Mouse (Mus musculus): ENCODE measurements around the gene Rnf150.

Rnf150 gene

DNA sequence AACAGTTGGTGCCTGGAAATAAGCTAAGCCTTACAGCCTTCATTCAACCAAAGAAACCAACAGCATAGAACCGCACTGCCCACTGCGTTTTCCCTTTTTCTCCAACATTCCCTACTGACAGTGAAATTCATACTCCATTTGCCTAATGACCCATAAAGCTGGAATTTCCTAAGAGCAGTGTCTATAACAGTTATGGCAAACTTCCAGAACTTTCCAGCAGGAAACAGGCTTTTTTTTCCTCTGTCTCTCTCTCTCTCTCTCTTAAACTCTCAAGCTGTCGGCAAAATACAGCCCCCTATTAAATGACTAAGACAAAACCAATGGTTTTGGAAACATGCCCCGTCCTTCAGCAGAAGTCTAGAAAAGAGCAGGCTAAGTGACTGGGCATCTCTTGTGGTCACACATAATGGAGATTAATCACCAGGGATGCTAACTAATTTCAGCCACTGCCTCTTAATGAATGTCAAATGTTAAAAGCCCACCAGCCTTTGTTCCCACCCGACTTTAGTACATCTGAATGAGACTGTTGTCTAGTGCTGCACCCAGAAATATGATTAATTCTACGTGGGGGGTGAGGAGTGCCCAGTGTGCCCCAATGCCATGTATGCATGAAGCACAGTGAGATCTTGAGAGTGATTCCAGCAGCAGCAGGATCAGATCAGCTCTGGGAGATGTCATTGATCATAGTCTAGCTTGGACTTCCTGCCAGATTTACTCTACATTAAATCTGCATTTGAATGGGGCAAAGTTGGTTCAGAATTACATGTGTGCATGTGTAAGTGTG, 80.3 kb downstream of the Rnf150 start:
- no peak for DNase-seq (ENCODE audit: low read depth, low spot score)

GRCm38 (mm10) chr8:82945867-82946266, 82.7 kb downstream of the Rnf150 start:
- no peak for DNase-seq (ENCODE audit: low read depth, low spot score)

- no peak for DNase-seq (ENCODE audit: low read depth, low spot score)
Observed at GRCm38 (mm10) chr8:82946658-82947057, 83.5 kb downstream of the Rnf150 start.

DNA sequence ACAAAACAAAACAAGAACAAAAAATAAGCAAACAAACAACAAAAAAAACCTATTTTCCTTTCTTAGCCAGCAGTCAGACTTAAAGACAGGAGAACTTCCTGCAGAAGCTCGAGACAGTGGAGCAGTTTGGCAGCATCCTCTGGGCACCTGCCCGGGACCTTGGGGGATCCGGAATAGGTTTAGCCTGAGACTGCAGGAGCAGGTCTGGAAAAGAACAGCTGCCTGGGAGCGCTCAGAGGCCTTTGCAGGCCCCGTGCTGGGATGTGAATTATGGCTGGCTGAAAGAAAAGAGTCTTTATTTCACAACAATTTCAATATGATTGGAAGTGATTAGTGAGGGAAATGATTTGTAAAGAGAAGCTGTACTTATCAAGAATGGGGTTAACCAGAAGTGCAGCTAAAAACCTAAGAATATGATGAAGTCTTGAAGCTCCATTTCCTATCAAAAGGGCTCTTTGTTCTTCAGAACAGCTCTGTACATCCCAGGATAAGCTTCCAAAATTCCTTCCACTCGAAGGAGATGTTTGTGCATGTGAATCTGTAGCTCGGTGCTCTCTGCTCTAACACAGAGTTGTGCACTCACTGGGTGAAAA, 92.1 kb downstream of the Rnf150 start:
- DNase-seq (ENCODE audit: low read depth, low spot score), result no peak

DNA sequence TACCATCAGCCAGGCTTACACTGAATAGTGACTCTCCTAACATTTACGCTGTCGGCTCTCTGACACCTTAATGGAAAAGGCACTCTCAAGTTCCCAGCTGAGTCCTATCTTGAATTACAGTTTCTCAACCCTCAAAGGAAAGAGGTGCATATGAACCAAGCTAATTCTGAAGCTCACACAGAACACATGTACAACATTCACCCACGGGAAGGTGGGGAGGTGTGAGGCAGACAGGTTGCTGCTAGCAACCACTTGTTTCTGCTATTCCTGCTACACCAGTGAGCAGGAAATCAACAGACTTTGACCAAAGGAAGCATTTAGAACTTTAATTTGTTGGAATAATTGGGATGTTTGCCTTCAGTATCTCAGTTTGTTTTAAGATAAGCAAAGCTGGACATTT, 96.3 kb downstream of the Rnf150 start:
- no peak for DNase-seq (ENCODE audit: low read depth, low spot score)

DNA sequence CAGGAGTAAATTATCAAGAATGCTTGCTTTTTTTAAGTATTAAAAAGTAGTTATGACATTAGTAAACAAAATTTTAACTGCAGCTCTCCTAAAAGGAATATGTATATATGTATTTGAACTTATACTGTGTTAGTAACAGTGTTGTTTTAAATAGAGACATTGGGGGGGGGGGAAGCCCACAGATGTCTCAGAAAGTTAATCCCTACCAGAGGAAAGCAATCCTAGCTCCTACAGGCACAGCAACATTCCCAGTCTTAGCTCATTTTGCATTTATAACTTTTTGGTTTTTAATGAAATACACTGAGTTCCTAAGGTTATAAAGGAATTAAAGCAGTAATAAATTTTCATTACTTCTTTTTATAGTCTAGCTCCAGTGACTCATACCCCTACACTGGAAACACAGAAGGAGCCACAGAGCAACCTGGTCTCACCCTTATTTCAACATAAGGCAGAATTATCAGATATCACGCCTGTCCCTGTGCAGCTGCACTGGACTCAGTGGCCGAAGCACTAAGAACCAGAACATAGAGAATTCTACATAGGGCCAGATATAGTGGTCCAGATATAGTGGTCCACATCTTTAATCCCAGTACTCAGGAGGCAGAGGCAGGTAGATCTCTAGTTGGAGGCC, 96.9 kb downstream of the Rnf150 start:
- DNase-seq (ENCODE audit: low read depth, low spot score), result no peak

GRCm38 (mm10) chr8:82964537-82964936, 101.4 kb downstream of the Rnf150 start:
- DNase-seq (ENCODE audit: low read depth, low spot score), result no peak

- DNase-seq (ENCODE audit: low read depth, low spot score), result no peak
Observed at GRCm38 (mm10) chr8:82967879-82968678, 104.9 kb downstream of the Rnf150 start.

DNA sequence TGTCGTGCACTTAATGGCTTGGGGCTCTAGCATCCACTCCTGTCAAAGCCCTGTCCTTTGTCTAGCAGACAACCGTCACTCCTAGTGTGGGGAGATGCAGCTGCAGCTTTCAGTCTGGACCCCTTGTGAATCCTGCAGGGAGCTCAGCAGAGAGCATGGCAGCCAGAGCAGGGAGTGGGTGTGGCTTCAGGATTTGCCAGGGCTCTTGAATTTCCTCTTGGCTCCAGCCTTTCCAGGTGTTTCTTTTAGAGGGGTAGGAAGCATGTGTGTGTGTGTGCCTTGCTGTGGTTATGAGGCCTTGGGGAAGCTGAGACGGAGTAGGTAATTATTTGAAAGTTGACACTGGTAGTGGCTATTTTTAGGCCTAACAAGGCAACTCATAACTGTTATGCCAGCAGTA, 106.8 kb downstream of the Rnf150 start:
- no peak for DNase-seq (ENCODE audit: low read depth, low spot score)

DNA sequence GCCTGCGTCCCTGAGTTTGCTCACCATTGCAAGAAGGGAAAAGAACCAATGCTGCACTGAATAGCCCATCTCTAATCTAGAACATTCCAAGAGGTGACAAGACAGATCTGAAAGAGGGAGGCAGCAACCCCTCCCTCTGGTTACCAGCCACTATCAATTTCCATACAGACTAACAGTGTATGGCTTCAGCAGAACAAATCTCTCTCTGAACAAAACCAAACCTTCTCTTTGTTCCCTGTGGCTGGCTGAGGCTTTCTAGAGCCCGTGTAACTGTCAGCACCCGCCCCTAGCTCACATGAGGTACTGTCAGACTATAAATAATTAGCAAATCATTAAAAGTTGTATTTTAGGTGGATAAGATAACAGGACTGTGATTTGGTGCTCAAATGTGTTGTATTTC, 109.7 kb downstream of the Rnf150 start:
- no peak for DNase-seq (ENCODE audit: low read depth, low spot score)

- DNase-seq (ENCODE audit: low read depth, low spot score), result no peak
Observed at GRCm38 (mm10) chr8:82973331-82973730, 110.2 kb downstream of the Rnf150 start.

- DNase-seq (ENCODE audit: low read depth, low spot score), result no peak
Observed at GRCm38 (mm10) chr8:82981244-82981855, 118.2 kb downstream of the Rnf150 start.

DNA sequence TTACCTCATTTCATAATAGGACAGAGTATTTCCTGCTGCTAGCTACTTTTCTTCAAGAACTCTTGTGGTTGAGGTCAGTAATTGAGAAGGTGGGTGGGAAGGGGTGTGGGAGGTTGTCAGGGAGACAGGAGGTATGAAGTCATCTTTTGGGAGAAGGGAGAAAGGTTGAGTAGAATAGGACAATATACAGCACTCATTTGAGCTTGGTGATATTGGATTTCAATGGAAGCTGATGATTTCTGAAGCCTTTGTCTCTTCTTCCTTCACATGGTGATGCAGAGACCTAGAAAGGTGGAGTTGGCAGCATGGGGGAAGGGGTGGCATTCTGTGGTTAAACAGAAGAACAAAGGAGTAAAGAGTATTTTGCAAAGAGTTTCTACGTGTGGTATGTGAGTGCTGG, 119.7 kb downstream of the Rnf150 start:
- no peak for DNase-seq (ENCODE audit: low read depth, low spot score)

- DNase-seq (ENCODE audit: low read depth, low spot score), result no peak
Observed at GRCm38 (mm10) chr8:82983301-82983700, 120.1 kb downstream of the Rnf150 start.

- DNase-seq (ENCODE audit: low read depth, low spot score), result no peak
Observed at GRCm38 (mm10) chr8:82992093-82992492, 128.9 kb downstream of the Rnf150 start.

DNA sequence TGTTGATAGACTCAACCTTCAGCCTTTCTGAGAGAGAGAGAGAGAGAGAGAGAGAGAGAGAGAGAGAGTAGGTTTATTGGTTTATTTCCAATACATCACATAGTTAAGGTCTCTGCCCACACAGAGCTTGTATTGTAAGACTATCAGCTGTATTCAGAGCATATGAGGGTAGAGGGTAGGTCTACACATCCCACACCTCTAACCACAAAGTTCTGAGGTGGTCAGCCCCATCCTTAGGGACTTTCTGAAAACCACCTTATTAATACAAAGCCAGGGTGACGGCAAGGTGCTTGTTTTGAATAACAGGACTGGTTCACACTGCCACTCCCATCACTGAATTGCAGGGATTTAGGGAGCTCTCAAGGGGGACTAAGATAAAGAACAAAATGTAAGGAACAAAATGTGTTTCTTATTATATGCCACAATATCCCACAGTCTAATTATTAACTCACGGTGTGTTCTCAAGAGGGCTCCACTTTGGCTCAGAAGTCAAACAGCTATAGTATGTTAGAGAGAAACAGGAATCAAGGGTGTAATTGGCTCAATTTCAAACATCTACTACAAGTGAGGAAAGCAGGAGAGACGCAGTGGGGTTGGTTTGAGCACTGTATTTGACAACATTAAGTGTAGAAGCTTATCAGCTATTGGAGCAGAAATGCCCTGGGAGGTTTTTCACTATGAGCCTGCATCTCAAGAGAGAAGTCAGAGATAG, 132.7 kb downstream of the Rnf150 start:
- DNase-seq (ENCODE audit: low read depth, low spot score), result no peak

DNA sequence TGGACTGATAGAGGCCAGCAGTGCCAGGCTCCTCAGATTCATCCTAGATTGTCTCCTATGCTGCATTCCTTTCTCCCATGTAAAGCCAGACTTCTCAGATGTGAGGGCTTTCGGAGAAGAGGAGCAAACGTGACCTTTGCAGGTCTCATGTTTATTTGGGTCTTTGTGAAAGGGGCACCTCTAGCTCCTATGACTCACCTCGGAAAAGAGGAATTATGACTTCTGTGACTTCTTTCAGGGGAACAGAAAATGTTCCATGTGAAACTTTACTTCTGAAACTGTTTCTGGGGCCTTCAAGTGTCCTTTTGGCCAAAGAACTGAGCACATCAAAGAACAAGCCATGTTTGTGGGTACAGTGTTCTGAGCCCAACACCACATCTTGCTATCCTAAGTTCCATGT, 133.7 kb downstream of the Rnf150 start:
- DNase-seq (ENCODE audit: low read depth, low spot score), result no peak

- no peak for DNase-seq (ENCODE audit: low read depth, low spot score)
Observed at GRCm38 (mm10) chr8:82998778-82999177, 135.6 kb downstream of the Rnf150 start.

- DNase-seq (ENCODE audit: low read depth, low spot score), result no peak
Observed at GRCm38 (mm10) chr8:83003187-83003586, 140.0 kb downstream of the Rnf150 start.

DNA sequence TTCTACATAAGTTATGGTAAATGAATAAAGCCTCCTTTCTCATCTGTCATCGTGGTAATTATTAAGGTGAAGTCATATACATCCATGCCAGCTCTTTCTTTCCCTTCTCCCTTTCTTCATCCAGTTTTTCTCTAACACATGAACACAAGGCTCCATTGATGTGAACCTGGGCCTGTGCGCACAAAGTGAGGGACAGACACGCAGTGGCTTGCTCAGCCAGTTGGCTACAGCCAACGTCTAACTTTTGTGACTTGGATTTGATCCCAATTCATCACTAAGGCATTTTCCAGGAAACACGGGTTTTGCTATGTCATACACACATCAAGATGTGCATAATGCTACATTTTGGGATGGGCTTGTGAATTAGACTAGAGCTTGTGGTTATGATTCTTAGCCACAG, 146.3 kb downstream of the Rnf150 start:
- DNase-seq (ENCODE audit: low read depth, low spot score), result no peak

- no peak for DNase-seq (ENCODE audit: low read depth, low spot score)
Observed at GRCm38 (mm10) chr8:83011286-83011685, 148.1 kb downstream of the Rnf150 start.

Data from retina, adult 2 months (tissue).